Mouse (Mus musculus) retina, adult 2 months (tissue): ENCODE results near the gene Cavin3.

Source experiments
- DNase-seq: peaks from one replicate; pipeline ENCODE4 v3.0.0-alpha.2; 2012; ENCODE audit warnings: low read depth, low spot score

Gene Cavin3

GRCm38 (mm10) chr7:105481505-105482411, at the start of gene Cavin3:
Gene Cavin3 (minus strand): TSS chr7:105482300.
- DNase-seq, result no peak

GRCm38 (mm10) chr7:105528094-105528493, 46.0 kb upstream of the Cavin3 start:
- no peak for DNase-seq

DNA sequence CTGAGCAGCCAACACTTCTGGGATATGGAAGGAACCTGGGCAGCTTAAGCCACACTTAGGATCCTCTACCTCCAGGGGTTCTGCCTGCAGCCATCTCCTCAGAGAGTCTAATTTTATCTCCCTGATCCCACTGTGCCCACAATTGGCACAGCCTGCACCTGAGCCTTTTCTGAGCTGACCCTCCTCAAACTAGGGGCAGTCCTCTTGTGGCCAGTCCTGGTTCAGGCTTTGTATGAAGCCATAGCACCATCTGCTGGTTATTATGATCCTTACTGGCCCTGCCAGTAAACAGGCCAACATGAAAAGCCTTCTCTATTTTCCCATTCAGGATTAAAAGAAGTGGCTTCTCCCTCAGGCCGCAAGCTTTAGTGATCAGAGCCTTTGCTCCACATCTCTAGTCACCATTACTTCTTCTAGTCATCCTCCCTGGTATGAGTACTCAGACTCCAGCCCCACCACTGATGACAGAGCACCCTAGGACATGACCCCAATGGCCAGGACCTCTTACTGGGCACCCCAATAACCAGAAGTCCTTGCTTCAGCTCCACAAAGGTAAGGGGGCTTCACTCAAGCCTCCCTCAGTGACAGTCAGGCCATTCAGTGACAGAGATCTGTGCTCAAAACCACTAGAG, 45.3 kb upstream of the Cavin3 start:
- DNase-seq, result peak; percentile 43

GRCm38 (mm10) chr7:105524222-105524621, 42.1 kb upstream of the Cavin3 start:
- no peak for DNase-seq

GRCm38 (mm10) chr7:105520201-105520600, 38.1 kb upstream of the Cavin3 start:
- DNase-seq, result no peak

DNA sequence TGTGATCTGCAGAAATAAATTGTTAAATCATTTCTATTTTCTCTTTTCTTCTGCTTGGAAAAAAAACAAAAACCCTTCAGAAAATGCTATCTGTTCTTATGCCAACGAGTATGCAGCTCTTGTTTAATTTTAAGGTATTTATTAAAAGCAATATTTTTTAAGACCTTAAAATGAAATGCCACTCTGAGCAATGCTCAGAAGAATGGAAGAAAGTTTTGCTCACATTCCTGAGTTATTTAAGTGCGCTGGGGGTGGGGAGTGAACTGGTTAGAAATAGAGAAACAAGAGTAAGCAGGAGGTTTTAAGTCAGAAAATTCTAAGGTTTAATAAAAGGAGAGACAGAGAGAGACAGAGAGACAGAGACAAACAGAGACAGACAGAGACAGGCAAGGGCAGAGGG, 37.7 kb upstream of the Cavin3 start:
- DNase-seq, result no peak

GRCm38 (mm10) chr7:105519336-105519735, 37.2 kb upstream of the Cavin3 start:
- no peak for DNase-seq

- DNase-seq, result peak; percentile 69
Measured at GRCm38 (mm10) chr7:105516669-105517360, 34.7 kb upstream of the Cavin3 start.

DNA sequence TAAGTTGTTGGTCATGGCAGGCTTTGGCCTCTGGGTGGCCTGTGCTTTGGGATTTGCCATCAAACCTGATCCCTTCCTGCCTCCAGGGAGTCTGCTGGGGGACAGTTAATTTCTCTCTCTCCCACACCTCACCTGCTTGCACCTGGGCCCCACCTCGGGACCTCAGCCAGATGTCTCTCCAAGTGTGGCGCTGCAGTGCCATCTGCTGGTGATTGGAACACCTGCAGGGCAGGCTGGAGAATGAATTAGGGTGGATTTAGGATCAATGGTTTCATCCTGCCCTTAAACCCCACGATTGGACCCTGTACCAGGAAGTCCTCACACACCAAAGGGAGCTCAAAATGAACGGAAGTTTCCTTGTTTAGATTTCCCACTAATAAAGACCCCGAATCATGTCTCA, 33.1 kb upstream of the Cavin3 start:
- DNase-seq, result peak; percentile 50

- no peak for DNase-seq
Measured at GRCm38 (mm10) chr7:105514561-105514960, 32.5 kb upstream of the Cavin3 start.

- DNase-seq, result no peak
Measured at GRCm38 (mm10) chr7:105513845-105514291, 31.8 kb upstream of the Cavin3 start.

DNA sequence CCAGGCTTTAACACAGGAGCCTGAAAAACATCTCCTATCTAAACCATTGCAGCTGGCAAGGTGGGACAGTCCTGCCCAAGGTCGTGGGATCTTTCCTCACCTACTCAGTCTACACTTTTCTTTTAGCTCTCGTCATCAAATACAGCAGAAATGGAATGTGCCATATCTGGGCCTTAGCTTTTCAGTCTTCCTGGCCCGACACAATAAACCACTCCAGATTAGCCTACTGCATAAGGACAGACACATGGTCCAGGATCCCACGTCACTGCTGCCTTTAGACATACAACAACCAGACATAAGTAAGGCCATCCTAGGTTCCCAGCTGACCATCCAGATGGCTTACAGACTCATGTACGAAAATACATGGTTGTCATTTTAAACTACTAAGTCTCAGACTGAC, 28.0 kb upstream of the Cavin3 start:
- DNase-seq, result no peak

- no peak for DNase-seq
Measured at GRCm38 (mm10) chr7:105507257-105507656, 25.2 kb upstream of the Cavin3 start.

DNA sequence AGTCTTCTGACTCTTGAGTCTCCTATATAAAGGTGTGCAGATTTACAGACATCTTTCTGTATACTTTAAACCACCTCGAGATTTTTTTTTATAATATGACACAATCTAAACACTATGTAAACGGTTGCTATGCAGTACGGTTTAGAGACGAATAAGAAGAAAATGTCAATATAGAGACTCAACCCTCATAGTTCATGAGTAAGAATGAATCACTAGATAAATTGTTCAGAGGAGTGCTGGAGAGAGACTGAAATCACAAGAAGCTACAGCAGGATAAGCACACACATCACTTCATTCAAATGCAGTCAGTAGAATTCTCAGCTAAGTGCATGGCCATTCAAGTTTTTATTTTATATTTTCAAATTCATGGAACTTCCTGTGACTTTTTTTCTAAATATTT, 19.9 kb upstream of the Cavin3 start:
- no peak for DNase-seq

GRCm38 (mm10) chr7:105499676-105500075, 17.6 kb upstream of the Cavin3 start:
- no peak for DNase-seq

- no peak for DNase-seq
Measured at GRCm38 (mm10) chr7:105498854-105499492, 16.9 kb upstream of the Cavin3 start.

DNA sequence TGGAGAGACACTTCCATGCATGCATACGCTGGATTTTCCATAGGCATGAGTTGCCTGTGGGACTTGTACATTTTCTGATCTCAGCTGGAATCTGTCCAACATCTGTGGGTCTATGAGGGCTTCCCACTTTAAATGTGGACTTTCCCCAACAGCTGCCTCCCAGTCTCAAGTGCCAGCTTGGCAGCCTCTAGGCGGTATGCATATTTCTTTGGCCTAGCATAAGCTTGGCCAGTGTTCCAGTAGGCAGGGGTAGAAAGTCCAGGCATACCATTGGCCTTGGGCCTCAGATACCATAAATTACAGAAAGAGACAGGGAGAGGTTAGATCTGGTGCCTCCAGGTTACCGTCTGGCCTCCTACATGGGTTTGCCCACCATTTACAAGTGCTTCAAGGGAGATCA, 15.8 kb upstream of the Cavin3 start:
- no peak for DNase-seq

GRCm38 (mm10) chr7:105487104-105487876, 5.2 kb upstream of the Cavin3 start:
- no peak for DNase-seq

- DNase-seq, result no peak
Measured at GRCm38 (mm10) chr7:105485029-105485428, 2.9 kb upstream of the Cavin3 start.

DNA sequence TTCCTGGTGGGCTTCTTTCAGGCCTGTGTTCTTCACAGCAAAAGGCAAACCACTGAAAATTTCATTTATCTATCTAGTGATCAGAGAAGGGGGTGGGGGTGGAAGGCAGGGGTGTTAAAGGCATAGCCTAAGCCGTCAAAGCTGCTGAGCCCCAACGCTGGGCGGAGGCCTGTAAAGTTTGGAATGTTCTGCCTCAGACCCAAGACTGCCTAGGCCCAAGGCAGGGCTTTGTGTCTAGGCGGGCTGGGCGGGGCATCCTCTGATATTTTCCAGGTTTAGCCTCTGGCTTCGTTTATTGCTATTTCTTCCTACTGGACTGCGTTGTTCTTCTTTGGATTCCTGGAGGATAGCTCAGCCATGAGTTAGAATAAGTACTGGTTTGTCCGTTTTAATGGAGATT, 326 bp upstream of the Cavin3 start:
- DNase-seq, result no peak
